Mouse (Mus musculus): ENCODE measurements around the gene Ttc16. TPM values are rescaled to one million over a fixed set of nuclear protein-coding genes. Genes with fewer than 3 reads are reported as not detected.

Ttc16 gene
- polyA plus RNA-seq, 1 experiment, result 1.1 TPM

DNA sequence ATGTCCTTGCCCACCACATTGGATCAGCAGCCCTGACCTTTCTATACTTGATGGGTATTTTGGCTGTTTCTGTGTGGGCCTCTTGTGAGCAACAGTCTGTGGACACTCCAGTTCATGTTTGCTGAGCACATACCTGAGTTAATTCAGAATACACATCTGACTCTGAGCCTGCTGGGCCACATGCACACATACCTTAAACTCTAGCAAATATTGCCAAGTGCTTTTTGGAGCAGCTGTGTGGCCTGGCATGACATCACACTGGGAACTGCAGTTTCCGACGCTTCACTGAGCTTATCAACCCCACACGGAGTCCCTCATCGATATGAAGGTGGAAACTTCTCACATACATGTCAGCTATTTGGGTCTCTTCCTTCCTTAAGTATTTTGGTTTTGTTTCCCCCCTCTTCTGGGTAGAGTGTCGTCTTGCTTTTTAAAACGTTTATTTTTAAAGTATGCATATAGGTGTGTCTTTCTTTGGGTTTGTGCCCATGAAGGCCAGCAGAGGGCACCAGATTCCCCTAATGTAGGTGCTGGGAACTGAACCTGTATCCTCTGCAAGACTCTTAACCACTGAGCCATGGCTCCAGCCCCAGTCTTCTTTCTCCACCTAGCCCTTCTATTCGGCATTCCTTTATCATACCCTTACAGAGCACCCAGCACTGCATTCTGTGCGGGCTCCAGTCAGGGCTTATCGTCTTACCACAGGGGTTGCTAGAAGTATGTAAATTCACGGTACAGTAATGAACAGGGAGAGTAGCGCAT lies 45.8 kb upstream of the Ttc16 start:
- DNase-seq, result peak; percentile 47
- H3K4me3 ChIP-seq (ENCODE audit: insufficient read depth, low read depth, low read length), result no peak overlapping the region
- no peaks in the 10 kb centered on the region for H3K27me3 ChIP-seq (replicated peaks; ENCODE audit: control insufficient read depth, insufficient read depth, low read length)
- H3K36me3 ChIP-seq (ENCODE audit: control insufficient read depth, insufficient read depth, low read length), result no peaks in the 10 kb centered on the region
- 0 out of 2 replicates have a peak, but pooled peaks cover 3% of the 10 kb centered on the region for H3K4me1 ChIP-seq (ENCODE audit: control insufficient read depth, insufficient read depth, low read length)
- H3K27ac ChIP-seq (ENCODE audit: insufficient read depth, low read depth, low read length), result no peak overlapping the region
- WGBS, result 70% methylated on average over 11 of the region's 11 CpGs
- TF ChIP-seq CTCF (conservative IDR thresholded peaks at IDR 0.05; ENCODE audit: insufficient read depth, insufficient read length, low read depth, low read length), result peak; percentile 67
- no peak for TF ChIP-seq POLR2A (IDR thresholded peaks at IDR 0.05; ENCODE audit: low read depth, low read length)

- Histone ChIP-seq H3K36me3 (ENCODE audit: control insufficient read depth, insufficient read depth, low read length) (no peaks in the 10 kb centered on the region), H3K4me1 (ENCODE audit: control insufficient read depth, insufficient read depth, low read length) (0 out of 2 replicates have a peak, but pooled peaks cover 2% of the 10 kb centered on the region), H3K27me3 (replicated peaks; ENCODE audit: control insufficient read depth, insufficient read depth, low read length) (no peaks in the 10 kb centered on the region), H3K27ac (ENCODE audit: insufficient read depth, low read depth, low read length) (no peak overlapping the region), H3K4me3 (ENCODE audit: insufficient read depth, low read depth, low read length) (no peak overlapping the region)
- TF ChIP-seq CTCF (conservative IDR thresholded peaks at IDR 0.05; ENCODE audit: insufficient read depth, insufficient read length, low read depth, low read length) (no peak), POLR2A (IDR thresholded peaks at IDR 0.05; ENCODE audit: low read depth, low read length) (no peak)
- DNase-seq, result no peak
- 92% methylated on average over 5 of the region's 5 CpGs for WGBS
Observed at GRCm38 (mm10) chr2:32818208-32818607, 42.8 kb upstream of the Ttc16 start.

GRCm38 (mm10) chr2:32817589-32817988 lies 42.2 kb upstream of the Ttc16 start:
- WGBS, result 77% methylated on average over 7 of the region's 7 CpGs
- H3K4me1 ChIP-seq (ENCODE audit: control insufficient read depth, insufficient read depth, low read length), result no peaks in the 10 kb centered on the region
- DNase-seq, result no peak
- H3K27ac ChIP-seq (ENCODE audit: insufficient read depth, low read depth, low read length), result no peak overlapping the region
- H3K27me3 ChIP-seq (replicated peaks; ENCODE audit: control insufficient read depth, insufficient read depth, low read length), result no peaks in the 10 kb centered on the region
- TF ChIP-seq CTCF (conservative IDR thresholded peaks at IDR 0.05; ENCODE audit: insufficient read depth, insufficient read length, low read depth, low read length), result no peak
- no peak for TF ChIP-seq POLR2A (IDR thresholded peaks at IDR 0.05; ENCODE audit: low read depth, low read length)
- no peaks in the 10 kb centered on the region for H3K36me3 ChIP-seq (ENCODE audit: control insufficient read depth, insufficient read depth, low read length)
- H3K4me3 ChIP-seq (ENCODE audit: insufficient read depth, low read depth, low read length), result no peak overlapping the region

DNA sequence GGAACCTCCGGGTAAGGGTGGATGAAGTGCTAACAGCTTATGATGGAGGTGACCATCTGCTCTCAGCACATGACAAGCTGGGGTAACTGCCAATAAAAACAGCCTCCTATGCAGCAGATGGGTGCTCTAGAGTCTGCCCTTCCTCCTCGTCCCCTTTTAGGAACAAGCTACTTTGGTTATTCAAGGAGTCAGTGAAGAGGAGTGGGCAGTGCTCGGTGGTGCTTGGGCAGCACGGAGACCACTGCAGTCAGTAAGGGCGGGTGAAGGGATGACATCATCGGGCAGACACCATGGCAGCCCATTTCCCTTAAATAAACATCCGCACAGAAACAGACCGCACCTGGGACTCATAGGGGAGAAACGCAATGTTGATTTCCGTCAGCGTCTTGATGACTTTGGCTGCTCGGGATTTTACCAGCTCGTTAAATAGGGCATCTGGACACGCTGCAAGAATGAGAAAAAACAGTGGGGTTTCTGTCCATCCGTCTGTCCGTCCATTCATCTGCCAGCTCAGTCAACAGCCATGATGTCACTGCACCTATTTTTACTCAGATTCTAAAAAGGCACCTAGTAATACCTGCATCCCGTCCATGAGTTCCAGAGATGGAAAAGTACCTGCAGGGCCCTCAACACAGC lies 41.6 kb upstream of the Ttc16 start:
- no peaks in the 10 kb centered on the region for H3K27me3 ChIP-seq (replicated peaks; ENCODE audit: control insufficient read depth, insufficient read depth, low read length)
- 63% methylated on average over 17 of the region's 17 CpGs for WGBS
- no peak overlapping the region for H3K4me3 ChIP-seq (ENCODE audit: insufficient read depth, low read depth, low read length)
- TF ChIP-seq CTCF (conservative IDR thresholded peaks at IDR 0.05; ENCODE audit: insufficient read depth, insufficient read length, low read depth, low read length) (no peak), POLR2A (IDR thresholded peaks at IDR 0.05; ENCODE audit: low read depth, low read length) (no peak)
- DNase-seq, result no peak
- no peaks in the 10 kb centered on the region for H3K36me3 ChIP-seq (ENCODE audit: control insufficient read depth, insufficient read depth, low read length)
- no peaks in the 10 kb centered on the region for H3K4me1 ChIP-seq (ENCODE audit: control insufficient read depth, insufficient read depth, low read length)
- H3K27ac ChIP-seq (ENCODE audit: insufficient read depth, low read depth, low read length), result no peak overlapping the region

- Histone ChIP-seq H3K27me3 (replicated peaks; ENCODE audit: control insufficient read depth, insufficient read depth, low read length) (no peaks in the 10 kb centered on the region), H3K4me1 (ENCODE audit: control insufficient read depth, insufficient read depth, low read length) (no peaks in the 10 kb centered on the region), H3K27ac (ENCODE audit: insufficient read depth, low read depth, low read length) (no peak overlapping the region), H3K4me3 (ENCODE audit: insufficient read depth, low read depth, low read length) (no peak overlapping the region), H3K36me3 (ENCODE audit: control insufficient read depth, insufficient read depth, low read length) (no peaks in the 10 kb centered on the region)
- WGBS, result 95% methylated on average over 2 of the region's 2 CpGs
- TF ChIP-seq CTCF (conservative IDR thresholded peaks at IDR 0.05; ENCODE audit: insufficient read depth, insufficient read length, low read depth, low read length), result no peak
- no peak for TF ChIP-seq POLR2A (IDR thresholded peaks at IDR 0.05; ENCODE audit: low read depth, low read length)
- no peak for DNase-seq
Observed at GRCm38 (mm10) chr2:32816497-32816896, 41.1 kb upstream of the Ttc16 start.

DNA sequence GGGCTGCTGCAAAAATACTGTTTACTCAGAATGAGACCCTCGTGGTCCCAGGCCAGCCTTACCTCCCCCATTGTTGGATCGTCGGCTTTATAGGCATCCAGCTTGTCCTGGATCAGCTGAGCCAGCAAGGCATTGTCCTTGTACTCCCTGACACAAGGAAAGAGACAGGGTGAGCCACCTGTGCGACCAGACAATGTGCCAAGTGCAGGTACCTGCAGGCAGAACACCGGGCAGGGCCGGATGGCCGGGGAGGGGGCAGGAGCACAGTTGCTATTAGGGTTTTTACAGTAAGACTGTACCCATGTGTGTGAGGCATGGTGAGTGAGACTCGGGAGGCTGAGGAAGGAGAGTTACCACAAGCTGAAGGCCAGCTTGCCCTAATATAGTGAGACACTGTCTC lies 36.5 kb upstream of the Ttc16 start:
- no peak for TF ChIP-seq POLR2A (IDR thresholded peaks at IDR 0.05; ENCODE audit: low read depth, low read length)
- no peak for TF ChIP-seq CTCF (conservative IDR thresholded peaks at IDR 0.05; ENCODE audit: insufficient read depth, insufficient read length, low read depth, low read length)
- Histone ChIP-seq H3K4me1 (ENCODE audit: control insufficient read depth, insufficient read depth, low read length) (no peaks in the 10 kb centered on the region), H3K4me3 (ENCODE audit: insufficient read depth, low read depth, low read length) (no peak overlapping the region), H3K36me3 (ENCODE audit: control insufficient read depth, insufficient read depth, low read length) (no peaks in the 10 kb centered on the region), H3K27ac (ENCODE audit: insufficient read depth, low read depth, low read length) (no peak overlapping the region), H3K27me3 (replicated peaks; ENCODE audit: control insufficient read depth, insufficient read depth, low read length) (no peaks in the 10 kb centered on the region)
- 72% methylated on average over 8 of the region's 8 CpGs for WGBS
- DNase-seq, result no peak

- DNase-seq, result no peak
- Histone ChIP-seq H3K27me3 (replicated peaks; ENCODE audit: control insufficient read depth, insufficient read depth, low read length) (no peaks in the 10 kb centered on the region), H3K27ac (ENCODE audit: insufficient read depth, low read depth, low read length) (no peak overlapping the region), H3K4me3 (ENCODE audit: insufficient read depth, low read depth, low read length) (no peak overlapping the region), H3K36me3 (ENCODE audit: control insufficient read depth, insufficient read depth, low read length) (no peaks in the 10 kb centered on the region), H3K4me1 (ENCODE audit: control insufficient read depth, insufficient read depth, low read length) (no peaks in the 10 kb centered on the region)
- TF ChIP-seq POLR2A (IDR thresholded peaks at IDR 0.05; ENCODE audit: low read depth, low read length) (no peak), CTCF (conservative IDR thresholded peaks at IDR 0.05; ENCODE audit: insufficient read depth, insufficient read length, low read depth, low read length) (no peak)
- 89% methylated on average over 14 of the region's 14 CpGs for WGBS
Observed at GRCm38 (mm10) chr2:32808816-32809566, 33.6 kb upstream of the Ttc16 start.

Measured in kidney, adult 2 months (tissue).